Mouse (Mus musculus): ENCODE measurements around the gene Ice1. TPM values are rescaled to one million over a fixed set of nuclear protein-coding genes. Genes with fewer than 3 reads are reported as not detected.

The Ice1 gene
- total and polyA plus RNA-seq, 3 experiments: 9.6 to 51.5 (median 29.3) TPM

GRCm38 (mm10) chr13:70655570-70655969 is 18.1 kb upstream of the Ice1 start:
- Histone ChIP-seq H3K4me3 (ENCODE audit: low read depth, low read length) (no peak overlapping the region), H3K36me3 (replicated peaks) (no peaks in the 10 kb centered on the region), H3K4me1 (ENCODE audit: insufficient read depth, low read depth, low read length) (no peaks in the 10 kb centered on the region), H3K27me3 (ENCODE audit: insufficient read depth, low read length) (no peaks in the 10 kb centered on the region), H3K9me3 (replicated peaks) (0 out of 2 replicates have a peak, but pooled peaks cover 2% of the 10 kb centered on the region)
- TF ChIP-seq TAL1 (conservative IDR thresholded peaks at IDR 0.05; ENCODE audit: low read depth, low read length) (no peak), CTCF (IDR thresholded peaks at IDR 0.05; ENCODE audit: low read depth, low read length) (no peak), GATA2 (IDR thresholded peaks at IDR 0.05; ENCODE audit: borderline replicate concordance, low read depth, low read length) (no peak), POLR2AphosphoS5 (IDR thresholded peaks at IDR 0.05; ENCODE audit: insufficient replicate concordance, low read depth, low read length) (no peak), GATA1 (IDR thresholded peaks at IDR 0.05; ENCODE audit: borderline replicate concordance, low read length) (no peak)
- no peak for ATAC-seq (ENCODE audit: extremely low read depth, insufficient number of reproducible peaks, low FRiP score, poor library complexity, severe bottlenecking)
- DNase-seq (ENCODE audit: low spot score): no peak

GRCm38 (mm10) chr13:70654091-70654770 is 16.8 kb upstream of the Ice1 start:
- no peak for DNase-seq (ENCODE audit: low spot score)
- Histone ChIP-seq H3K4me1 (ENCODE audit: insufficient read depth, low read depth, low read length) (no peaks in the 10 kb centered on the region), H3K36me3 (replicated peaks) (no peaks in the 10 kb centered on the region), H3K27me3 (ENCODE audit: insufficient read depth, low read length) (no peaks in the 10 kb centered on the region), H3K9me3 (replicated peaks) (0 out of 2 replicates have a peak, but pooled peaks cover 2% of the 10 kb centered on the region), H3K4me3 (ENCODE audit: low read depth, low read length) (no peak overlapping the region)
- no peak for TF ChIP-seq GATA1 (IDR thresholded peaks at IDR 0.05; ENCODE audit: borderline replicate concordance, low read length)
- TF ChIP-seq TAL1 (conservative IDR thresholded peaks at IDR 0.05; ENCODE audit: low read depth, low read length): no peak
- TF ChIP-seq GATA2 (IDR thresholded peaks at IDR 0.05; ENCODE audit: borderline replicate concordance, low read depth, low read length): no peak
- TF ChIP-seq CTCF (IDR thresholded peaks at IDR 0.05; ENCODE audit: low read depth, low read length): no peak
- TF ChIP-seq POLR2AphosphoS5 (IDR thresholded peaks at IDR 0.05; ENCODE audit: insufficient replicate concordance, low read depth, low read length): no peak
- no peak for ATAC-seq (ENCODE audit: extremely low read depth, insufficient number of reproducible peaks, low FRiP score, poor library complexity, severe bottlenecking)

- H3K9me3 ChIP-seq (replicated peaks): 0 out of 2 replicates have a peak, but pooled peaks cover 2% of the 10 kb centered on the region
- ATAC-seq (ENCODE audit: extremely low read depth, insufficient number of reproducible peaks, low FRiP score, poor library complexity, severe bottlenecking) (no peak), DNase-seq (ENCODE audit: low spot score) (no peak)
- no peaks in the 10 kb centered on the region for H3K36me3 ChIP-seq (replicated peaks)
- no peaks in the 10 kb centered on the region for H3K27me3 ChIP-seq (ENCODE audit: insufficient read depth, low read length)
- TF ChIP-seq TAL1 (conservative IDR thresholded peaks at IDR 0.05; ENCODE audit: low read depth, low read length): no peak
- TF ChIP-seq GATA2 (IDR thresholded peaks at IDR 0.05; ENCODE audit: borderline replicate concordance, low read depth, low read length): no peak
- TF ChIP-seq POLR2AphosphoS5 (IDR thresholded peaks at IDR 0.05; ENCODE audit: insufficient replicate concordance, low read depth, low read length): no peak
- no peak for TF ChIP-seq GATA1 (IDR thresholded peaks at IDR 0.05; ENCODE audit: borderline replicate concordance, low read length)
- no peak for TF ChIP-seq CTCF (IDR thresholded peaks at IDR 0.05; ENCODE audit: low read depth, low read length)
- no peak overlapping the region for H3K4me3 ChIP-seq (ENCODE audit: low read depth, low read length)
- H3K4me1 ChIP-seq (ENCODE audit: insufficient read depth, low read depth, low read length): no peaks in the 10 kb centered on the region
Measured at GRCm38 (mm10) chr13:70653457-70653856, 16.0 kb upstream of the Ice1 start.

GRCm38 (mm10) chr13:70650011-70650436 is 12.6 kb upstream of the Ice1 start:
- Histone ChIP-seq H3K4me1 (ENCODE audit: insufficient read depth, low read depth, low read length) (no peaks in the 10 kb centered on the region), H3K9me3 (replicated peaks) (no peaks in the 10 kb centered on the region), H3K36me3 (replicated peaks) (no peaks in the 10 kb centered on the region), H3K4me3 (ENCODE audit: low read depth, low read length) (no peak overlapping the region), H3K27me3 (ENCODE audit: insufficient read depth, low read length) (no peaks in the 10 kb centered on the region)
- ATAC-seq (ENCODE audit: extremely low read depth, insufficient number of reproducible peaks, low FRiP score, poor library complexity, severe bottlenecking) (no peak), DNase-seq (ENCODE audit: low spot score) (no peak)
- TF ChIP-seq POLR2AphosphoS5 (IDR thresholded peaks at IDR 0.05; ENCODE audit: insufficient replicate concordance, low read depth, low read length) (no peak), CTCF (IDR thresholded peaks at IDR 0.05; ENCODE audit: low read depth, low read length) (no peak), TAL1 (conservative IDR thresholded peaks at IDR 0.05; ENCODE audit: low read depth, low read length) (no peak), GATA2 (IDR thresholded peaks at IDR 0.05; ENCODE audit: borderline replicate concordance, low read depth, low read length) (no peak), GATA1 (IDR thresholded peaks at IDR 0.05; ENCODE audit: borderline replicate concordance, low read length) (no peak)

- DNase-seq (ENCODE audit: low spot score): no peak
Measured at GRCm38 (mm10) chr13:70645968-70646505, 8.6 kb upstream of the Ice1 start.

GRCm38 (mm10) chr13:70644083-70644462 is 6.6 kb upstream of the Ice1 start:
- DNase-seq (ENCODE audit: low spot score): no peak
- Histone ChIP-seq H3K36me3 (replicated peaks) (no peaks in the 10 kb centered on the region), H3K4me3 (ENCODE audit: low read depth, low read length) (no peak overlapping the region), H3K4me1 (ENCODE audit: insufficient read depth, low read depth, low read length) (no peaks in the 10 kb centered on the region), H3K27me3 (ENCODE audit: insufficient read depth, low read length) (no peaks in the 10 kb centered on the region), H3K9me3 (replicated peaks) (no peaks in the 10 kb centered on the region)
- no peak for TF ChIP-seq GATA1 (IDR thresholded peaks at IDR 0.05; ENCODE audit: borderline replicate concordance, low read length)
- TF ChIP-seq TAL1 (conservative IDR thresholded peaks at IDR 0.05; ENCODE audit: low read depth, low read length): no peak
- TF ChIP-seq POLR2AphosphoS5 (IDR thresholded peaks at IDR 0.05; ENCODE audit: insufficient replicate concordance, low read depth, low read length): no peak
- TF ChIP-seq CTCF (IDR thresholded peaks at IDR 0.05; ENCODE audit: low read depth, low read length): no peak
- no peak for TF ChIP-seq GATA2 (IDR thresholded peaks at IDR 0.05; ENCODE audit: borderline replicate concordance, low read depth, low read length)
- ATAC-seq (ENCODE audit: extremely low read depth, insufficient number of reproducible peaks, low FRiP score, poor library complexity, severe bottlenecking): no peak

More at GRCm38 (mm10) chr13:70645968-70646505, 8.6 kb upstream of the Ice1 start:
- ATAC-seq (ENCODE audit: extremely low read depth, insufficient number of reproducible peaks, low FRiP score, poor library complexity, severe bottlenecking): no peak
- no peak for TF ChIP-seq GATA1 (IDR thresholded peaks at IDR 0.05; ENCODE audit: borderline replicate concordance, low read length)
- TF ChIP-seq TAL1 (conservative IDR thresholded peaks at IDR 0.05; ENCODE audit: low read depth, low read length): no peak
- TF ChIP-seq CTCF (IDR thresholded peaks at IDR 0.05; ENCODE audit: low read depth, low read length): no peak
- no peak for TF ChIP-seq GATA2 (IDR thresholded peaks at IDR 0.05; ENCODE audit: borderline replicate concordance, low read depth, low read length)
- TF ChIP-seq POLR2AphosphoS5 (IDR thresholded peaks at IDR 0.05; ENCODE audit: insufficient replicate concordance, low read depth, low read length): no peak
- no peaks in the 10 kb centered on the region for H3K36me3 ChIP-seq (replicated peaks)
- no peak overlapping the region for H3K4me3 ChIP-seq (ENCODE audit: low read depth, low read length)
- H3K9me3 ChIP-seq (replicated peaks): no peaks in the 10 kb centered on the region
- H3K4me1 ChIP-seq (ENCODE audit: insufficient read depth, low read depth, low read length): no peaks in the 10 kb centered on the region
- no peaks in the 10 kb centered on the region for H3K27me3 ChIP-seq (ENCODE audit: insufficient read depth, low read length)
